Comparison of ENCODE assay signal across 8 mouse cellular contexts in genomic region chr3:96239949-96240798, GRCm38 (mm10). TPM values are rescaled to one million over a fixed set of nuclear protein-coding genes. Genes with fewer than 3 reads are reported as not detected.
A peak's percentile ranks its signal among the peaks of the same experiment; 100 is the strongest.
DNase-seq lines count a peak whose midpoint lies in the region; ATAC-seq and TF ChIP-seq lines count a peak whose summit lies in the region.
"Not testable (repeated sequence)": the region's sequence is repeated elsewhere in the genome, so short reads cannot be mapped to it uniquely, and the experiment has no call there.

Gene Hist2h2aa2, minus strand, starts transcription at chr3:96240276.

- 4% methylated on average over 27 of the region's 85 CpGs for WGBS in hindbrain, embryonic 11.5 days
- 4% methylated on average over 28 of the region's 85 CpGs for WGBS in lung, postnatal 0 days

- peak within 1 kb of the TSS; percentile 29; the same call in 1 of the 2 replicates for H3K4me2 ChIP-seq in hindbrain, embryonic 11.5 days (replicated peaks; ENCODE audit: low read depth, low read length)
- peak within 1 kb of the TSS; percentile 38 for H3K4me2 ChIP-seq in lung, postnatal 0 days (replicated peaks; ENCODE audit: low read depth, low read length)

- peak; percentile 74 for ATAC-seq in G1E (ENCODE audit: extremely low read depth, insufficient number of reproducible peaks, low FRiP score, poor library complexity, severe bottlenecking)
- ATAC-seq in hindbrain, embryonic 11.5 days (ENCODE audit: low FRiP score), result peak; percentile 85
- peak; percentile 83 for ATAC-seq in lung, postnatal 0 days

- H3K27ac ChIP-seq in hindbrain, embryonic 11.5 days (ENCODE audit: low read depth, low read length), result peak within 1 kb of the TSS; percentile 77
- peak within 1 kb of the TSS; percentile 78 for H3K27ac ChIP-seq in lung, postnatal 0 days (ENCODE audit: low read length)

- H3K9ac ChIP-seq in hindbrain, embryonic 11.5 days (ENCODE audit: low read depth, low read length), result peak within 1 kb of the TSS; percentile 42; the same call in 1 of the 2 replicates
- peak within 1 kb of the TSS; percentile 36 for H3K9ac ChIP-seq in lung, postnatal 0 days (replicated peaks; ENCODE audit: low read depth)

- peak within 1 kb of the TSS; percentile 67 for H3K4me3 ChIP-seq in G1E (ENCODE audit: low read depth, low read length)
- H3K4me3 ChIP-seq in hindbrain, embryonic 11.5 days (ENCODE audit: low read depth, low read length), result peak within 1 kb of the TSS; percentile 18; the same call in 1 of the 2 replicates
- peak within 1 kb of the TSS; percentile 28; the same call in 1 of the 2 replicates for H3K4me3 ChIP-seq in lung, postnatal 0 days (ENCODE audit: low read depth, low read length)

- not testable (repeated sequence) for H3K9me3 ChIP-seq in G1E (replicated peaks); hindbrain, embryonic 11.5 days (ENCODE audit: control insufficient read depth, low read length); lung, postnatal 0 days (ENCODE audit: low read length)

- not testable (repeated sequence) for DNase-seq in G1E (ENCODE audit: low spot score)
- peak; percentile 97 for DNase-seq in cerebellum, adult 9-11 months
- peak; percentile 90 to 95 for DNase-seq in frontal cortex, postnatal 10 days (ENCODE audit: low spot score in 2 of 2)
- DNase-seq in hindbrain, embryonic 11.5 days (ENCODE audit: low spot score), result peak; percentile 71
- DNase-seq in layer of hippocampus, postnatal 10 days (ENCODE audit: low spot score in 2 of 2), result peak; percentile 95 to 98
- DNase-seq in lung, postnatal 0 days (ENCODE audit: low spot score), result peak; percentile 89
- peak; percentile 93 for DNase-seq in ovary, postnatal 36 days (ENCODE audit: low spot score)
- peak; percentile 95 for DNase-seq in thymus, postnatal 14 days

- H3K4me1 ChIP-seq in G1E (ENCODE audit: insufficient read depth, low read depth, low read length), result peaks cover 38% of the 10 kb centered on the region
- not testable (repeated sequence) for H3K4me1 ChIP-seq in hindbrain, embryonic 11.5 days (replicated peaks; ENCODE audit: control insufficient read depth, insufficient read depth, low read length)
- peaks cover 13% of the 10 kb centered on the region for H3K4me1 ChIP-seq in lung, postnatal 0 days (ENCODE audit: insufficient read depth, low read depth, low read length)

- H3K36me3 ChIP-seq in G1E (replicated peaks); hindbrain, embryonic 11.5 days (ENCODE audit: control insufficient read depth, insufficient read depth, low read length); lung, postnatal 0 days (ENCODE audit: insufficient read depth, low read length): not testable (repeated sequence)

- not testable (repeated sequence) for H3K27me3 ChIP-seq in G1E (ENCODE audit: insufficient read depth, low read length); hindbrain, embryonic 11.5 days (ENCODE audit: control insufficient read depth, insufficient read depth, low read length); lung, postnatal 0 days (replicated peaks; ENCODE audit: insufficient read depth, low read length)

- not testable (repeated sequence) for TF ChIP-seq EP300 in lung, postnatal 0 days (IDR thresholded peaks at IDR 0.05)

- not testable (repeated sequence) for TF ChIP-seq CTCF in G1E (IDR thresholded peaks at IDR 0.05; ENCODE audit: low read depth, low read length); lung, postnatal 0 days (IDR thresholded peaks at IDR 0.05)

RNA-seq across cellular contexts. Expression of gene Hist2h2aa2, which starts in this region (rescaled TPM):
- total RNA-seq in G1E (2014; fragmentation: Nextera tagmentation) (830 and 1,341 TPM in 2 replicates), G1E (2017) (2,156 and 4,637 TPM in 2 replicates)
- 39.6 and 169 TPM in 2 replicates for polyA plus RNA-seq in G1E (2012)
- polyA plus RNA-seq in hindbrain, embryonic 11.5 days (2014; fragmentation: Nextera tagmentation; extraction: Ambion mirVana), result 61.8 and 63.0 TPM in 2 replicates
- total RNA-seq in layer of hippocampus, postnatal 10 days (2021), result 100 to 1,000 TPM; 287 to 323 TPM
- 168 and 196 TPM in 2 replicates for polyA plus RNA-seq in lung, postnatal 0 days (2015; fragmentation: Nextera tagmentation; extraction: Ambion mirVana)
